Mouse (Mus musculus): Measurements from ENCODE around the gene Gm10260. TPM values are rescaled to one million over a fixed set of nuclear protein-coding genes. Genes with fewer than 3 reads are reported as not detected.

Gm10260 gene
- 9.3 and 17.2 TPM in 2 replicates for polyA plus RNA-seq (2011; ENCODE audit: insufficient read length, low read depth, missing spikeins)

- Histone ChIP-seq H3K27ac (ENCODE audit: insufficient read depth, low read length) (no peak within 1 kb of the TSS), H3K4me1 (ENCODE audit: control insufficient read depth, insufficient read depth, low read length) (0 out of 2 replicates have a peak, but pooled peaks cover 3% of the 10 kb centered on the region), H3K4me3 (ENCODE audit: insufficient read depth, low read length) (no peak within 1 kb of the TSS)
- TF ChIP-seq POLR2A (IDR thresholded peaks at IDR 0.05; ENCODE audit: low read depth, low read length) (no peak), CTCF (IDR thresholded peaks at IDR 0.05; ENCODE audit: borderline replicate concordance, insufficient read depth, low read length) (no peak)
Observed at GRCm38 (mm10) chr13:97760532-97760931, at the start of gene Gm10260. Gm10260 (minus strand) TSS chr13:97760632.

- Histone ChIP-seq H3K27ac (ENCODE audit: insufficient read depth, low read length) (no peak overlapping the region), H3K4me3 (ENCODE audit: insufficient read depth, low read length) (no peak overlapping the region), H3K4me1 (ENCODE audit: control insufficient read depth, insufficient read depth, low read length) (no peaks in the 10 kb centered on the region; the same call in 1 of the 2 replicates)
- no peak for TF ChIP-seq POLR2A (IDR thresholded peaks at IDR 0.05; ENCODE audit: low read depth, low read length)
- TF ChIP-seq CTCF (IDR thresholded peaks at IDR 0.05; ENCODE audit: borderline replicate concordance, insufficient read depth, low read length): no peak
Observed at GRCm38 (mm10) chr13:97809828-97810227, 49.4 kb upstream of the Gm10260 start.

GRCm38 (mm10) chr13:97805907-97806306 lies 45.5 kb upstream of the Gm10260 start:
- no peak overlapping the region for H3K4me3 ChIP-seq (ENCODE audit: insufficient read depth, low read length)
- H3K27ac ChIP-seq (ENCODE audit: insufficient read depth, low read length): no peak overlapping the region
- no peak for TF ChIP-seq CTCF (IDR thresholded peaks at IDR 0.05; ENCODE audit: borderline replicate concordance, insufficient read depth, low read length)
- TF ChIP-seq POLR2A (IDR thresholded peaks at IDR 0.05; ENCODE audit: low read depth, low read length): no peak
- no peaks in the 10 kb centered on the region; the same call in 1 of the 2 replicates for H3K4me1 ChIP-seq (ENCODE audit: control insufficient read depth, insufficient read depth, low read length)

GRCm38 (mm10) chr13:97802386-97802785 lies 42.0 kb upstream of the Gm10260 start:
- Histone ChIP-seq H3K27ac (ENCODE audit: insufficient read depth, low read length) (no peak overlapping the region), H3K4me3 (ENCODE audit: insufficient read depth, low read length) (no peak overlapping the region), H3K4me1 (ENCODE audit: control insufficient read depth, insufficient read depth, low read length) (no peaks in the 10 kb centered on the region; the same call in 1 of the 2 replicates)
- TF ChIP-seq POLR2A (IDR thresholded peaks at IDR 0.05; ENCODE audit: low read depth, low read length) (no peak), CTCF (IDR thresholded peaks at IDR 0.05; ENCODE audit: borderline replicate concordance, insufficient read depth, low read length) (no peak)

- Histone ChIP-seq H3K27ac (ENCODE audit: insufficient read depth, low read length) (no peak overlapping the region), H3K4me3 (ENCODE audit: insufficient read depth, low read length) (no peak overlapping the region), H3K4me1 (ENCODE audit: control insufficient read depth, insufficient read depth, low read length) (no peaks in the 10 kb centered on the region)
- TF ChIP-seq POLR2A (IDR thresholded peaks at IDR 0.05; ENCODE audit: low read depth, low read length): no peak
- no peak for TF ChIP-seq CTCF (IDR thresholded peaks at IDR 0.05; ENCODE audit: borderline replicate concordance, insufficient read depth, low read length)
Observed at GRCm38 (mm10) chr13:97797462-97797861, 37.0 kb upstream of the Gm10260 start.

GRCm38 (mm10) chr13:97794780-97795179 lies 34.3 kb upstream of the Gm10260 start:
- no peaks in the 10 kb centered on the region for H3K4me1 ChIP-seq (ENCODE audit: control insufficient read depth, insufficient read depth, low read length)
- no peak for TF ChIP-seq CTCF (IDR thresholded peaks at IDR 0.05; ENCODE audit: borderline replicate concordance, insufficient read depth, low read length)
- TF ChIP-seq POLR2A (IDR thresholded peaks at IDR 0.05; ENCODE audit: low read depth, low read length): no peak
- H3K27ac ChIP-seq (ENCODE audit: insufficient read depth, low read length): no peak overlapping the region

GRCm38 (mm10) chr13:97793932-97794331 lies 33.5 kb upstream of the Gm10260 start:
- Histone ChIP-seq H3K4me1 (ENCODE audit: control insufficient read depth, insufficient read depth, low read length) (no peaks in the 10 kb centered on the region), H3K4me3 (ENCODE audit: insufficient read depth, low read length) (no peak overlapping the region), H3K27ac (ENCODE audit: insufficient read depth, low read length) (no peak overlapping the region)
- TF ChIP-seq CTCF (IDR thresholded peaks at IDR 0.05; ENCODE audit: borderline replicate concordance, insufficient read depth, low read length): no peak
- TF ChIP-seq POLR2A (IDR thresholded peaks at IDR 0.05; ENCODE audit: low read depth, low read length): no peak

More at GRCm38 (mm10) chr13:97794780-97795179, 34.3 kb upstream of the Gm10260 start:
- H3K4me3 ChIP-seq (ENCODE audit: insufficient read depth, low read length): no peak overlapping the region

- Histone ChIP-seq H3K27ac (ENCODE audit: insufficient read depth, low read length) (no peak overlapping the region), H3K4me1 (ENCODE audit: control insufficient read depth, insufficient read depth, low read length) (no peaks in the 10 kb centered on the region), H3K4me3 (ENCODE audit: insufficient read depth, low read length) (no peak overlapping the region)
- no peak for TF ChIP-seq POLR2A (IDR thresholded peaks at IDR 0.05; ENCODE audit: low read depth, low read length)
- TF ChIP-seq CTCF (IDR thresholded peaks at IDR 0.05; ENCODE audit: borderline replicate concordance, insufficient read depth, low read length): no peak
Observed at GRCm38 (mm10) chr13:97791664-97792063, 31.2 kb upstream of the Gm10260 start.

- Histone ChIP-seq H3K4me3 (ENCODE audit: insufficient read depth, low read length) (no peak overlapping the region), H3K4me1 (ENCODE audit: control insufficient read depth, insufficient read depth, low read length) (no peaks in the 10 kb centered on the region; the same call in 1 of the 2 replicates), H3K27ac (ENCODE audit: insufficient read depth, low read length) (no peak overlapping the region)
- TF ChIP-seq POLR2A (IDR thresholded peaks at IDR 0.05; ENCODE audit: low read depth, low read length) (no peak), CTCF (IDR thresholded peaks at IDR 0.05; ENCODE audit: borderline replicate concordance, insufficient read depth, low read length) (no peak)
Observed at GRCm38 (mm10) chr13:97789782-97790450, 29.5 kb upstream of the Gm10260 start.

- TF ChIP-seq POLR2A (IDR thresholded peaks at IDR 0.05; ENCODE audit: low read depth, low read length): no peak
- TF ChIP-seq CTCF (IDR thresholded peaks at IDR 0.05; ENCODE audit: borderline replicate concordance, insufficient read depth, low read length): no peak
- Histone ChIP-seq H3K4me1 (ENCODE audit: control insufficient read depth, insufficient read depth, low read length) (no peaks in the 10 kb centered on the region; the same call in 1 of the 2 replicates), H3K27ac (ENCODE audit: insufficient read depth, low read length) (no peak overlapping the region), H3K4me3 (ENCODE audit: insufficient read depth, low read length) (no peak overlapping the region)
Observed at GRCm38 (mm10) chr13:97785167-97785835, 24.9 kb upstream of the Gm10260 start.

Measured in embryonic fibroblast, embryonic 13.5 days (primary cell).